8 mouse cellular contexts compared by ENCODE assay signal in genomic region chr8:126586599-126587577, GRCm38 (mm10). TPM values are rescaled to one million over a fixed set of nuclear protein-coding genes. Genes with fewer than 3 reads are reported as not detected.
DNase-seq lines count a peak whose midpoint lies in the region; ATAC-seq lines count a peak whose summit lies in the region.

No protein-coding gene starts in this region.

- WGBS in kidney, embryonic 16.5 days: 56% methylated on average over 10 of the region's 10 CpGs
- 62% methylated on average over 10 of the region's 10 CpGs for WGBS in heart, embryonic 14.5 days
- WGBS in midbrain, embryonic 14.5 days: 77% methylated on average over 10 of the region's 10 CpGs

- H3K9ac ChIP-seq in kidney, embryonic 16.5 days (replicated peaks; ENCODE audit: low read length): peak overlapping the region; percentile 31; the same call in 1 of the 2 replicates
- H3K9ac ChIP-seq in heart, embryonic 14.5 days (ENCODE audit: low read length): peak overlapping the region; percentile 100
- H3K9ac ChIP-seq in midbrain, embryonic 14.5 days (replicated peaks; ENCODE audit: low read length): no peak overlapping the region; the same call in 1 of the 2 replicates

- no peaks in the 10 kb centered on the region for H3K9me3 ChIP-seq in kidney, embryonic 16.5 days (ENCODE audit: low read length)
- no peaks in the 10 kb centered on the region for H3K9me3 ChIP-seq in heart, embryonic 14.5 days (ENCODE audit: control insufficient read depth, low read length)
- no peaks in the 10 kb centered on the region for H3K9me3 ChIP-seq in midbrain, embryonic 14.5 days (ENCODE audit: control insufficient read depth, low read length)

- DNase-seq in kidney, postnatal 10 days: no peak
- DNase-seq in adipocyte (ENCODE audit: low spot score): peak; percentile 46
- no peak for DNase-seq in midbrain, embryonic 14.5 days
- DNase-seq in right cerebral cortex, postnatal 4 days: no peak
- no peak for DNase-seq in ovary, postnatal 14 days (ENCODE audit: low spot score)
- DNase-seq in thymus, postnatal 4 days: no peak

- peak overlapping the region; percentile 96 for H3K4me2 ChIP-seq in kidney, embryonic 16.5 days (replicated peaks; ENCODE audit: low read depth, low read length)
- H3K4me2 ChIP-seq in heart, embryonic 14.5 days (ENCODE audit: low read length): peak overlapping the region; percentile 85
- peak overlapping the region; percentile 100 for H3K4me2 ChIP-seq in midbrain, embryonic 14.5 days (ENCODE audit: low read length)

- peaks cover 61% of the 10 kb centered on the region for H3K4me1 ChIP-seq in kidney, embryonic 16.5 days (ENCODE audit: insufficient read depth, low read length)
- H3K4me1 ChIP-seq in heart, embryonic 14.5 days (ENCODE audit: control insufficient read depth in 2 of 2, insufficient read depth in 2 of 2, low read length in 2 of 2): peaks cover 18 to 55% of the 10 kb centered on the region in 2 experiments
- peaks cover 65% of the 10 kb centered on the region for H3K4me1 ChIP-seq in midbrain, embryonic 14.5 days (ENCODE audit: control insufficient read depth, insufficient read depth, low read length)

- no peak for ATAC-seq in kidney, embryonic 16.5 days (ENCODE audit: low FRiP score, low TSS enrichment)
- ATAC-seq in heart, embryonic 14.5 days (ENCODE audit: insufficient number of reproducible peaks, insufficient read depth, low FRiP score, low read depth): no peak
- no peak for ATAC-seq in midbrain, embryonic 14.5 days (ENCODE audit: low FRiP score, low TSS enrichment)

- H3K27me3 ChIP-seq in kidney, embryonic 16.5 days (ENCODE audit: insufficient read depth, low read length): no peaks in the 10 kb centered on the region
- no peaks in the 10 kb centered on the region for H3K27me3 ChIP-seq in heart, embryonic 14.5 days (ENCODE audit: control insufficient read depth, insufficient read depth, low read length)
- no peaks in the 10 kb centered on the region for H3K27me3 ChIP-seq in midbrain, embryonic 14.5 days (ENCODE audit: control insufficient read depth, insufficient read depth, low read length)

- H3K36me3 ChIP-seq in kidney, embryonic 16.5 days (ENCODE audit: insufficient read depth, low read length): peaks cover 30% of the 10 kb centered on the region
- H3K36me3 ChIP-seq in heart, embryonic 14.5 days (ENCODE audit: control insufficient read depth, insufficient read depth, low read length): peaks cover 65% of the 10 kb centered on the region
- peaks cover 32% of the 10 kb centered on the region for H3K36me3 ChIP-seq in midbrain, embryonic 14.5 days (ENCODE audit: control insufficient read depth, insufficient read depth, low read length)

- H3K4me3 ChIP-seq in kidney, embryonic 16.5 days (ENCODE audit: low read length): peak overlapping the region; percentile 92
- peak overlapping the region in 1 of 2 experiments; percentile 100; a peak in 2 of 4 replicates for H3K4me3 ChIP-seq in heart, embryonic 14.5 days (ENCODE audit: control insufficient read depth in 1 of 2, insufficient read depth in 1 of 2, low read depth in 1 of 2, low read length in 2 of 2)
- H3K4me3 ChIP-seq in midbrain, embryonic 14.5 days (replicated peaks; ENCODE audit: low read depth, low read length): no peak overlapping the region

- H3K27ac ChIP-seq in kidney, embryonic 16.5 days (ENCODE audit: low read length): no peak overlapping the region
- H3K27ac ChIP-seq in heart, embryonic 14.5 days (replicated peaks in 1 of 2; ENCODE audit: control insufficient read depth in 1 of 2, insufficient read depth in 1 of 2, low read depth in 2 of 2, low read length in 2 of 2): peak overlapping the region in 1 of 2 experiments; percentile 62; a peak in 2 of 4 replicates
- H3K27ac ChIP-seq in midbrain, embryonic 14.5 days (replicated peaks; ENCODE audit: low read depth, low read length): no peak overlapping the region

RNA-seq across cellular contexts. Expression of gene Irf2bp2, which starts 6.9 kb away (rescaled TPM):
- polyA plus RNA-seq in kidney, embryonic 16.5 days (2015; fragmentation: Nextera tagmentation; extraction: Ambion mirVana): 11.5 and 12.1 TPM in 2 replicates
- polyA plus RNA-seq in heart, embryonic 14.5 days (2014; fragmentation: Nextera tagmentation; extraction: Ambion mirVana): 8.1 and 9.1 TPM in 2 replicates
- polyA plus RNA-seq in midbrain, embryonic 14.5 days (2014; fragmentation: Nextera tagmentation; extraction: Ambion mirVana): 7.8 and 9.8 TPM in 2 replicates
